Mouse (Mus musculus) lung, postnatal 0 days (tissue): ENCODE measurements around the gene Gdap2. TPM values are rescaled to one million over a fixed set of nuclear protein-coding genes. Genes with fewer than 3 reads are reported as not detected.

Source experiments
- ATAC-seq: fragments of 200-750 bp; cut with Nextera tagmentation; 2 replicates; pipeline ENCODE4 v1.8.0; 2017; ENCODE audit warnings: moderate library complexity
- DNase-seq: peaks from one replicate; pipeline ENCODE4 v3.0.0-alpha.2; 2016; ENCODE audit warnings: low spot score
- H3K27ac ChIP-seq: fragments of 300-500 bp; sonication (generic); 2 replicates; pipeline ENCODE4 v1.5.1; 2014; ENCODE audit warnings: antibody characterized with exemption, mild to moderate bottlenecking, low read length, mixed read lengths
- H3K27me3 ChIP-seq: fragments of 300-500 bp; sonication (generic); replicated peaks from 2 replicates; pipeline ENCODE4 v1.6.1; 2014; ENCODE audit warnings: low read length, mixed read lengths; ENCODE audit not compliant: insufficient read depth
- H3K36me3 ChIP-seq: fragments of 300-500 bp; sonication (generic); 2 replicates; pipeline ENCODE4 v1.6.1; 2014; ENCODE audit warnings: low read length, mixed read lengths; ENCODE audit not compliant: insufficient read depth
- H3K4me1 ChIP-seq: fragments of 300-500 bp; sonication (generic); 2 replicates; pipeline ENCODE4 v1.6.1; 2014; ENCODE audit warnings: antibody characterized with exemption, low read depth, low read length, mixed read lengths; ENCODE audit not compliant: insufficient read depth
- H3K4me2 ChIP-seq: fragments of 300-500 bp; sonication (generic); replicated peaks from 2 replicates; pipeline ENCODE4 v1.6.1; 2014; ENCODE audit warnings: low read depth, mild to moderate bottlenecking, low read length, moderate library complexity, mixed read lengths
- H3K4me3 ChIP-seq: fragments of 300-500 bp; sonication (generic); 2 replicates; pipeline ENCODE4 v1.5.1; 2014; ENCODE audit warnings: low read depth, low read length
- H3K9ac ChIP-seq: fragments of 300-500 bp; sonication (generic); replicated peaks from 2 replicates; pipeline ENCODE4 v1.6.1; 2014; ENCODE audit warnings: low read depth, mild to moderate bottlenecking
- H3K9me3 ChIP-seq: fragments of 300-500 bp; sonication (generic); 2 replicates; pipeline ENCODE4 v1.6.1; 2016; ENCODE audit warnings: low read length, mixed read lengths
- CTCF ChIP-seq: IDR thresholded peaks from 2 replicates; pipeline ENCODE4 v1.5.1; 2016; ENCODE audit warnings: antibody characterized with exemption, mild to moderate bottlenecking
- EP300 ChIP-seq: IDR thresholded peaks from 2 replicates; pipeline ENCODE4 v1.6.1; 2016; ENCODE audit warnings: antibody characterized with exemption, mild to moderate bottlenecking, control low read depth
- WGBS: fragments of 180-500 bp; shearing (Covaris S2); extraction: QIAGEN DNeasy Blood & Tissue Kit; methylation state at CpG from one replicate; pipeline ENCODE4 v1.1.7; 2014; 5-methylcytosine and 5-hydroxymethylcytosine counted together
- polyA plus RNA-seq: library from polyadenylated mRNA; unstranded; fragments of >200 nt; fragmentation: Nextera tagmentation; extraction: Ambion mirVana; gene quantifications from 2 replicates; pipeline ENCODE4 v1.2.1, GENCODE M21; 2015

Gdap2 gene
- polyA plus RNA-seq, 1 experiment from 2014 or later, result 21.3 TPM

GRCm38 (mm10) chr3:100201554-100201953 lies 39.4 kb downstream of the Gdap2 start:
- Histone ChIP-seq H3K4me2 (no peak overlapping the region), H3K4me1 (no peaks in the 10 kb centered on the region), H3K9me3 (no peaks in the 10 kb centered on the region), H3K27me3 (no peaks in the 10 kb centered on the region), H3K9ac (no peak overlapping the region), H3K36me3 (peaks cover 19% of the 10 kb centered on the region), H3K27ac (no peak overlapping the region), H3K4me3 (no peak overlapping the region)
- ATAC-seq (peak; percentile 78), DNase-seq (peak; percentile 81)
- TF ChIP-seq EP300 (peak; percentile 66), CTCF (no peak)
- WGBS, result 81% methylated on average over 7 of the region's 7 CpGs

- Histone ChIP-seq H3K9ac (no peak overlapping the region), H3K27ac (no peak overlapping the region), H3K9me3 (no peaks in the 10 kb centered on the region), H3K36me3 (peaks cover 10% of the 10 kb centered on the region; the same call in 1 of the 2 replicates), H3K4me1 (no peaks in the 10 kb centered on the region), H3K4me2 (no peak overlapping the region), H3K4me3 (no peak overlapping the region), H3K27me3 (no peaks in the 10 kb centered on the region)
- TF ChIP-seq EP300, result no peak
- TF ChIP-seq CTCF, result no peak
- no peak for DNase-seq
- ATAC-seq, result no peak
- WGBS, result 32% methylated on average over 1 of the region's 1 CpGs
Measured at GRCm38 (mm10) chr3:100206973-100207372, 44.8 kb downstream of the Gdap2 start.

- 66% methylated on average over 5 of the region's 5 CpGs for WGBS
- TF ChIP-seq CTCF (no peak), EP300 (no peak)
- Histone ChIP-seq H3K36me3 (no peaks in the 10 kb centered on the region), H3K4me2 (no peak overlapping the region), H3K9me3 (no peaks in the 10 kb centered on the region), H3K9ac (no peak overlapping the region), H3K27ac (no peak overlapping the region), H3K4me3 (no peak overlapping the region), H3K4me1 (no peaks in the 10 kb centered on the region), H3K27me3 (no peaks in the 10 kb centered on the region)
- DNase-seq (no peak), ATAC-seq (no peak)
Measured at GRCm38 (mm10) chr3:100215469-100215868, 53.3 kb downstream of the Gdap2 start.

- Histone ChIP-seq H3K4me1 (no peaks in the 10 kb centered on the region), H3K27ac (no peak overlapping the region; the same call in 1 of the 2 replicates), H3K4me2 (no peak overlapping the region), H3K36me3 (no peaks in the 10 kb centered on the region), H3K4me3 (no peak overlapping the region), H3K9ac (no peak overlapping the region), H3K27me3 (no peaks in the 10 kb centered on the region), H3K9me3 (no peaks in the 10 kb centered on the region)
- ATAC-seq, result peak; percentile 68
- no peak for TF ChIP-seq CTCF
- peak; percentile 49; the same call in 1 of the 2 replicates for TF ChIP-seq EP300
- WGBS, result 62% methylated on average over 12 of the region's 12 CpGs
- DNase-seq, result peak; percentile 69
Measured at GRCm38 (mm10) chr3:100225326-100225959, 63.3 kb downstream of the Gdap2 start.

- Histone ChIP-seq H3K4me3 (no peak overlapping the region), H3K9ac (no peak overlapping the region), H3K27ac (no peak overlapping the region), H3K4me2 (no peak overlapping the region), H3K36me3 (no peaks in the 10 kb centered on the region), H3K27me3 (no peaks in the 10 kb centered on the region), H3K4me1 (no peaks in the 10 kb centered on the region), H3K9me3 (no peaks in the 10 kb centered on the region)
- DNase-seq, result peak; percentile 85
- peak; percentile 71 for ATAC-seq
- TF ChIP-seq CTCF, result no peak
- TF ChIP-seq EP300, result no peak; the same call in 1 of the 2 replicates
- WGBS, result 35% methylated on average over 1 of the region's 1 CpGs
Measured at GRCm38 (mm10) chr3:100227509-100227908, 65.3 kb downstream of the Gdap2 start.

GRCm38 (mm10) chr3:100228981-100229380 lies 66.8 kb downstream of the Gdap2 start:
- no peak overlapping the region for H3K4me3 ChIP-seq
- H3K27me3 ChIP-seq, result no peaks in the 10 kb centered on the region
- WGBS, result 80% methylated on average over 3 of the region's 3 CpGs
- no peak for DNase-seq
- no peak overlapping the region for H3K9ac ChIP-seq
- no peak overlapping the region for H3K4me2 ChIP-seq
- no peaks in the 10 kb centered on the region for H3K36me3 ChIP-seq
- no peak for ATAC-seq
- no peak overlapping the region for H3K27ac ChIP-seq
- TF ChIP-seq EP300 (no peak), CTCF (no peak)
- no peaks in the 10 kb centered on the region for H3K4me1 ChIP-seq
- H3K9me3 ChIP-seq, result no peaks in the 10 kb centered on the region
